Mouse (Mus musculus): ENCODE results near the gene Zmat5.

Zmat5 gene

DNA sequence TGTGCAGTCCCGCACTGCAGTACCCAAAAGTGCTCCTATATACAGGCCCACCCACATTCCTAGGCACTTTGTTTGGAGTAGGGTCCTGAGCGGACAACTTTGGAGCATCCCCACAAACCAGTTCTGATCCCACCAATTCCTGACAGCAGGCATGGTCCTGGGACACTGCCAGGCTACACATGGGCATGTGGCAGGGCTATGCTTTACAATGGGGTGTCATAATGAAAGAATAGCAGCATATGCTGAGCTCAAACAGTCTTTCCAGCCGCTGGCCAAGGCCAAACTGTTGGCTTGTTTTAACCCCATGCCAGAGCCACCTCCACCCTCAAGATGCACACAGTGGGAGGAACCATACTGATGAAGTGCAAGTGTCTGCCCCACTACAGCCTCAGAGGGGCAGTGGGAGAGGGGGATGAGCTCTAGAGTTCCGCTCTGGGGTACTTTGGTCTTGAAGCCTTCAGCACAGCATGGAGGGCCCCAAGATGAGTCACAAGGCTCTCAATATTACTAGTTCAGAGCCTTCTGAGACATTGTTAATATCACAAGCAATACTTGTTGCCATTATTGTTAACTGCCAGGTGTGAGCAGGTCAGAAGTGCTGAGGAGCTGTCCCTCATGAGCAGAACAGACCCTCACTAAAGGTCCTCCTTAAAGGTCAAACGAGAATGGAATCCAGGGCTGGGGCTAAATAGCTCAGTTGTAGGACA, 12.2 kb downstream of the Zmat5 start:
- no peak for TF ChIP-seq GATA4 (IDR thresholded peaks at IDR 0.05; ENCODE audit: insufficient replicate concordance, low read length)

DNA sequence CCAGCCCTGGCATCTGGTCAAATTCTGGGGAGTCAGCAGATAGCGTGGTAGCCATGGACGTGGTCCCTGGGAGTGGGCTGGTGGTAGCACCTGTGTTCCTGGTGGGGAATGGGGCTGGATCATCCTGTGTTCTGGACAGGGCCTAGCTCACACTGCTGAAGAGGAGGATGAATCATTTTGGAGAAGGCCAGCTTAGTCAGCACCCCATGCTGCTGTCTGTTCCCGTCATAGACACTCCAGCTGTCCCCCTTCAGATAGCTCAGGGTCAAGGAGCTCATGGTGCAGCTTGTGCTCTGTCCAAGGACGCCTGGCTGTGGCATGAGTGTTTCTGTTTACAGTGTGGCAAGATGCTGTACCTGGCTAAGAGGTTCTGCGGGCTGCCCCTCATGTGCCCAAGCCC, 14.1 kb downstream of the Zmat5 start:
- no peak for TF ChIP-seq GATA4 (IDR thresholded peaks at IDR 0.05; ENCODE audit: insufficient replicate concordance, low read length)

DNA sequence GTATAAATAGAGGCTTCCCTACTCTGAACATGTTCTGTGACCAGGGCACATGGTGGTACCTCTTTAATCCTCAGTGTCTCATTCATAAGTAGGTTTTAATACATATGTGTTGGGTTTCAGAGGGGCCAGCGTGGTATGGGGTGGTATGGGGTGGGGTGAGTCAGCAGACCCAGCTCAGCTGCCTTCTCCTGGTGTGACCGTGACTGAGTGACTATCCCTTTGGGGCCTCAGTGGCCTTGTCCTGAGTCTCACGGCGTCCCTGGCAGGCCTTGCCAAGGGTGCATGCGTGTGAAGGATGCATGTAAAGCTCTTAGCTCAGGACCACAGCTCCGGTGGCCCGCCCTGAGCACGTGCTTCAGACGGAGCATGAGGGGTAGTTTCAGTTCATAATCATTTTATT, 15.5 kb downstream of the Zmat5 start:
- no peak for TF ChIP-seq GATA4 (IDR thresholded peaks at IDR 0.05; ENCODE audit: insufficient replicate concordance, low read length)

DNA sequence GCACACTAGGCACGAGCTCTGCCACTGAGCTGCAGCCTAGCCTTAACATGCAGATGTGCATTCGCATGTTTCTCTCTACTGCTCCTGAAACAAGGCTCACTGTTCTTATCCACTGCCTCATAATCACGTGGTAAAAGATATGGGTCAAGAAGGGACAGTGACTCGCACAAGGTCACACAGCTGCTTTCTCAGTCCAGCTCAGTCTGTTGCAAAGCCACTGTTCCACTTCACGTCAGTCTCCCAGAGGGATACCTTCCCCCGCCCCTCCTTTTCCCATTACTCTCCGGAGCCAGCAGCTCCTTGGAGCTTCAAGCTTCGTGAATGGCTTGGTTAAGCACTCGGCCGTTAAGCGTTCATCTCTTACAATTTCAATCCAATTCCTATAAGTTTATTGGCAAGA, 15.9 kb downstream of the Zmat5 start:
- TF ChIP-seq GATA4 (IDR thresholded peaks at IDR 0.05; ENCODE audit: insufficient replicate concordance, low read length): no peak

DNA sequence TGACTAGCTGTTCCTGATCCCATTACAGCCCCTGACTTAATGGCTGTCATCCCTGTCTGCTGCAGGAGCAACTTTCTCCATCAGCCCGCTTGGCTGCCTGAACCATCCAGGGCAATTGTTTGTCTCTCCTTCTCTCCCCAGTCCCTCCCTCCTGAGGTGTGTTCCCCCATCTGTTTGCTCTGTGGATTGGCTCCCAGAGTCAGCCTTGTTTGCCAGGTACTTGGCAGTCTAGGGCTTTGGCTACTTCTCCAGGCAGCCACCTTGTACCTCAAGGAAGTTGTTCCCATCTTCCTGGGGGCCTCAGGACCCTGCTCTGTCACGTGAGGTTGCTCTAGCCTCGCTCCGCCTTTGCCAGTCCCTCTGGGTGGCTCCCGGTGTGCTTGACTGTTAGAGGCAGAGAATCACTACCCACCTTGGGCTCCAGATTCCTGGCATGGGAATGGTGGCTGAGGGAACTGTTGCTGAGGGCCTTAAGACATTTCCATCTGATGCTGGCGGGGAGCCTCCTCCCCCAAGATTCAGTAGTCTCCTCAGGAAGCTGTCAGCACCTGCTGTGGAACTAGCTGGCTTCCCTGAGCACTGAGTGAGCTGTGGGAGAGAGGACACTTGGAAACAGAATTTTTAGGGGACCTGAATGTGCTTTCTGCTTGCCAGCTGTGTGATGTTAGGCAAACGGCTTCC, 16.6 kb downstream of the Zmat5 start:
- no peak for TF ChIP-seq GATA4 (IDR thresholded peaks at IDR 0.05; ENCODE audit: insufficient replicate concordance, low read length)

DNA sequence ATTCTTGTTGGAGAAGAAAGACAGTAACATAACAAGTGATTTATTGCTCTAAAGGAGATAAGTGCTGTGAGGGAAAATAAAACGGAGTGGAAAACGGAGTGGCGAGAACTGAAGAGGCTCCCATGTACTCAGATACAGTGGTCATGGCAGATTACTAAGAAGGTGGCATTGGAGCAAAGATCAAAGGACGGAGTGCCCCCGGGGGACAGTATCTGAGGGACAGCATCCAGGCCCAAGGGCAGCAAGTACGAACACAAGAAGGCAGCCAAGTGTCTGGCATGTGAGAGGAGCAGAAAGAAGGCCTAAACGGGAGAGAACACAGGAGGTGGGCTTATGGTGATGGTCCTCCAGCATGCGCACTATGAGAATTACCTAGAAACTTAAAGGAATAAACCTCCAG, 17.2 kb downstream of the Zmat5 start:
- TF ChIP-seq GATA4 (IDR thresholded peaks at IDR 0.05; ENCODE audit: insufficient replicate concordance, low read length): no peak

DNA sequence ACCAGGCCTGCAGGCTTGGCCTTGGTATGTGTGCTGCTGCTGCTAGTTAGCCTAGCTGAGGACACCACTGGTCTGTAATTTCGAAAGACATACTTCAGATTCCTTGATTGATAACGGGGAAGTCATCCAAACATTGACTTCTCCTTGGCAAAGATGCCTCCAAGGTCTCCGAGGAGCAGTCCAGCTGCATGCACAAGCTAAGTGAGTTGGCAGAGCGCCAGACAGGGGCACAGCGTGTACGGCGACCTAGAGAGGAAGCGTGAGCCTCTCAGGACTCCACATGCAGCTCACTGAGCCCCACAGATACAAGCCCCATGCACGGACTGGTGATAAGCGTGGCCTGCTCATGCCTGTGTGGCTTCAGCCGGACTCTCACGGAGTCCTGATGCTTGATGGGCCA, 25.1 kb downstream of the Zmat5 start:
- no peak for TF ChIP-seq GATA4 (IDR thresholded peaks at IDR 0.05; ENCODE audit: insufficient replicate concordance, low read length)

DNA sequence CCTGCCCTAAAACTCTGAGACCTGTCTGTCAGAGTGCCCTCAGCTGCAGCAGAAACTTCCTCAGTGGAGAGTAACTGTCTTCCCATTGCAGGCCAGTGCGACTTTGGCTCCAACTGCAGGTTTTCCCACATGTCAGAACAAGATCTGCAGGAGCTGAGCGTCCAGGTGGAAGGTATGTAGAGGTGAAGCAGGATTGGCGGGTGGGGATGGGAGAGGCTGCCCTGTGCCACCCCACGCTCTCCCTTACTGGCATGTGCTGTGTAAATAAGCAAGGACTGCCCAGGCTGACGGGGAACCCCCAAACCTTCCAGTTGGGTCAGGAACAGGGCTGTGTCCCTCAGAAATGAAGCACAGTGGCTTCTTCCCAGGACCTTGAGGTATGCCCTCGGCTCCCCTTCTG, 25.6 kb downstream of the Zmat5 start:
- no peak for TF ChIP-seq GATA4 (IDR thresholded peaks at IDR 0.05; ENCODE audit: insufficient replicate concordance, low read length)

DNA sequence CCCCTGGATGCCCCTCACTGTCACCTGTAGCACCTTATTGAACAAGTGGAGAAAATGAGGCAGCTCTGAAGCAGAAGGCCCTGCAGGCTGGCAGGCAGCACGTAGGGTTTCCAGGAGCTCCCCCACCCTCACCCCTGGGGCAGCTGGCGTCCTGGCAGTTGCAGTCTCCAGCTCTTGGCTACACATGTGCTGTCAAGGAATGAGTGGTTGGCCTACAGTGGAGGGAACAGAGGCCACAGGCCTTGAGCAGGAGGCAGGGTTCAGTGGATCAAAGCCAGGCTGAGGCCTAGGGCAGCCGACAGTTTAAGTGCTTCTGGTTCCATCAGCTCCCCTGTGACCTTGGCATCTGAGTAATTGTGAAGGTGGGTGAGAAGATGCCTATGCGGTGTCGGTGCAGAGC, 26.4 kb downstream of the Zmat5 start:
- TF ChIP-seq GATA4 (IDR thresholded peaks at IDR 0.05; ENCODE audit: insufficient replicate concordance, low read length): no peak

DNA sequence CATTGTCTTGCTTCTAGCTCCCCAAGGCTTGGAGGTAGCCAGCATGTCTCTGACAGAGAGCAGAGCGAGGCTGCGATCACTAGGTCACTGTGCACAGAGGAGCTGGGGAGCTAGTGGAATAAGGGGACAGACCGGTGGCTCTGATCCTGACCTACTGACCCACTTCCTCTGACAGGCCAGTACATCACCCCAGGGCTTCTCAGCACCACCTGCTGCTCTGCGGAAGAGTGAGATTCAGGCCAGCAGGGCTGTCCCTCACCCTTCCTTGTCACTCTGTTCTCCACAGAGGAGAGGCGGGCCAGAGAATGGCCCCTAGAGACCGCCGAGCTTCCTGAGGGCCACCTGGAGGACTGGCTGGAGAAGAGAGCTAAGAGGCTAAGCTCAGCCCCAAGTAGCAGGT, 27.3 kb downstream of the Zmat5 start:
- no peak for TF ChIP-seq GATA4 (IDR thresholded peaks at IDR 0.05; ENCODE audit: insufficient replicate concordance, low read length)

DNA sequence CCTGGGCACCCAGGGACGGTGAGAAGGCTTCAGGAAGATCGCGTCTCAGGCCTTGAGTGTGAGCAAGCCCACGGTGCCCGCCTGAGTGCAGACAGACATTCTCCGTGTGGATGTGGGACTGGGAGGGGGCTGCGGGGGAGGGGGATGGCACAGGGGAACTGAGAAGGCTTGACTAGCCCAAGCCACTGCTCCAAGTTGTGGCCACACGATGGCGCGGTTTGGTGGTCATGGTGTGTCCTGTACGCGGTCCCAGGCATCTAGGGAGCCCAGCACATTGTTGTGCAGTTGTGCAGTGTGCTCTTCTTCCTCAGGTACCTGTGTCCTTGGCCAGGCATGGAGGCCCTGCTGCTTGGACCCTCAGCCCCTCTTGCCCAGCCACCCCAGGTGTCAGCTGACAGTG, 29.7 kb downstream of the Zmat5 start:
- TF ChIP-seq GATA4 (IDR thresholded peaks at IDR 0.05; ENCODE audit: insufficient replicate concordance, low read length): no peak

DNA sequence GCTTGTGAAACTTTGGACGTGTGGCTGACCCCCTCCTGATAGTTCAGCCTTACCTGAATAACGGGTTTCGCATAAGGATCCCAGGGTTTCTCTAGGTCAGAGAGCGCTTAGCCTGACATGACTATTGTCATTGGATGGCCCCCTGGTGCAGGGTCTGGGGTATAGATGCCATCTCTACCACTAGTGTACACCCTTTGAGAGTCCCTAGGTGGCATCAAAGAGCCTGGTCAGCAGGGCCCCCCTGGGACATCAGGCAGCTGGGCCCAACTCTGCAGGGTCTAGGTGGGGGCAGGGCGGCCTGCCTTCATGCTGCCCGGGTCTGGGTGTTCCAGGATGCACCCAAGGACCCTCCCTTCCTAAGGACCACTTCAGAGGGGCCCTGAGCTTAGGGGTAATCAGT, 31.9 kb downstream of the Zmat5 start:
- no peak for TF ChIP-seq GATA4 (IDR thresholded peaks at IDR 0.05; ENCODE audit: insufficient replicate concordance, low read length)

DNA sequence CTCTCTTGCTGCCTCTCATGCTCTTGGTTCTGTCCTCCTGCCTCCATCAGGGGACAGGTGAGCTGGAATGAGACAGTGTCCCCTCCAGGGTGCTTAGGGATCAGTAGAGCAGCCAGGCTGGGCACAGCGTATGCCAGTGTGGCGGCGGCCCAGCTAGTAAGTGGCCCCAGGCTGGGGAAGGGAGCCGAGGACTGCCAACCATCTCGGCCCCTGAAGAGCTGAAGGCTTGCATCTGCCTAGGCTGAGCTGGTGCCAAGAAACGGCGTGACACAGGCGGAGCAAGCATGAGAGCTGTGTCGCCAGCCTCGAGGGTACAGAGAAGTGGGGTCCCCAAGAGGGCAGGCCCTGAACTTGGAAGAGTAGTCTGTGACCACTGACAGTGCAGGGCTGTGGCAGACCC, 33.2 kb downstream of the Zmat5 start:
- no peak for TF ChIP-seq GATA4 (IDR thresholded peaks at IDR 0.05; ENCODE audit: insufficient replicate concordance, low read length)

DNA sequence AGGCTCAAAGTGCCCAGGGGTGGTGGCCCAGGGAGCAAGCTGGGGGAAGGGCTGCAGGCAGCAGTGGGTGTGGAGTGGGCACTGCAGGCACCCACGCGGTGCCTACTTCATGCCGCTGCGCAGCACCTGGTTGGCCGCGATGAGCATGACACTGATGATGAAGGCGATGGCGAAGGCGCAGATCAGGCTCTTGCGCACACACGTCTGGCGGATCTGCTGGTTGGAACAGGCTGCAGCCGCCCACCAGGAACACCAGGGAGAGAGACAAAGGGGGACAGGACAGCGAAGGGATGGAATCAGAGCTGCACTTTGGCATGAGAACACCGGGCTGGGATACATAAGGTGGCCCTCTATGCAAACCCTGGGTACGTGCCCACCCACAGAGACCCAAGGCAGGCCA, 34.2 kb downstream of the Zmat5 start:
- no peak for TF ChIP-seq GATA4 (IDR thresholded peaks at IDR 0.05; ENCODE audit: insufficient replicate concordance, low read length)

DNA sequence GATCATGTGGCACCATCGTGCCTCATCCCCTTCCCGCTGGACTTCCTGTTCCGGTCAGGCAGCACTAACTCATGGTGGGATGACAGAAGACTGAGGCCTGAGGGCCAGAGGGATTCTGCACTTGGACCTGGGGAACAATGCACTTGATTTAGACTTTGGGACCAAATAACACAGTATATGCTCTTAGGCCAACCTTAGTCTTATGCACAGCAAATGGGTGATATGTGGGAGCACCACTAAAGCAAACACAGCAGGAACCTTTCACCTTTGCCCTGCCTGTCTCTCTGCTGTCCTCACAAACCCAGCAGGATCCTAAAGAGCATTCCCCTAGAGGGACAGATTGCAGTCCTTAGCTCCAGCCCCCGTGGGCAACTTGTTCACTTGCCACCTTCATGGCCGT, 36.3 kb downstream of the Zmat5 start:
- no peak for TF ChIP-seq GATA4 (IDR thresholded peaks at IDR 0.05; ENCODE audit: insufficient replicate concordance, low read length)

DNA sequence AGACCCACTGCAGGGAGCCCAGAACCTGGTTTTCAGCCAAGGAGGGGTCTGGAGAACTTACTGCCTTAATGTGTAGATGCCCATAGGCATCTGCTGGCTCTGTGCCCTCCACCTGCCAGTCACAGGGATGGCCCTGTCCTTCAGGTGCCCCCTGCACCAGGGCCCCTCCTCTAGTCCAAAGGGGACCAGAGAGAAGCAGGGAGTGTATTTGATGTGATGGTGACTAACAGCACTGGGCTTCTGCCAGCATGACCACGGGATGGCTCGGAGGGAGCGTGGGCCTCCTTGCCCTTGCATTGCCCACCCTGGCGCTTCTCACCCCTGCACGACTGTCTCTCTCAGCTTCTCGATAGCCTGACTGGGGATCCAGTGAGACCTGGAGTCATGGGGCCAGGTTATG, 40.2 kb downstream of the Zmat5 start:
- no peak for TF ChIP-seq GATA4 (IDR thresholded peaks at IDR 0.05; ENCODE audit: insufficient replicate concordance, low read length)

DNA sequence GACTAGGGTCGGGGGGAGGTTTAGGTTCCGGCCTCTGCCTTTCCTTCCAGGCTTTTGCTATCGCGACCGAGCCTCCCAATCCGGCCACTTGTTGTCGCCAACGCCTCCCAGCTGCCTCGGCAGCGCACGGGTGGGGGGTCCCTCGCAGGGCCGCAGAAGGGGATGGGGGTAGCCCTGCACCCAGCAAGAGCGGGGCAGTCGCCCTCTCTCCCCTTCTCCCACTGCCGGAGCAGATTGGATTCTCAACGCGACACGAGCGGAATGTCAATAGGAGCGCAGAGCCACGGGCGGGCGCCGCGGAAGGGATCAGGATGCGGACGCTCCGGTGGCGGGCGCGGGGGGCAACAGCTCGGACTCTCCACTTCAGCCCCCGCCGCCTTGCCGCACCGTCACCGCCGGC, 41.5 kb downstream of the Zmat5 start:
- no peak for TF ChIP-seq GATA4 (IDR thresholded peaks at IDR 0.05; ENCODE audit: insufficient replicate concordance, low read length)

All from liver, adult (tissue).